Mouse (Mus musculus) G1E-ER4 (cell line): ENCODE results near the gene Wdr86. TPM values are rescaled to one million over a fixed set of nuclear protein-coding genes. Genes with fewer than 3 reads are reported as not detected.

Experiments
- GATA1 ChIP-seq: IDR thresholded peaks from one replicate; pipeline ENCODE4 v1.8.0; 2012; ENCODE audit warnings: low read length, inconsistent platforms
- polyA plus RNA-seq: library from polyadenylated mRNA; stranded (reverse); fragments of >175 nt; gene quantifications from 2 replicates; pipeline ENCODE4 v1.2.3, GENCODE M21; 2012

Gene Wdr86
- polyA plus RNA-seq, 1 experiment = not detected

- no peak for TF ChIP-seq GATA1
These were observed 10.8 kb upstream of the Wdr86 start for GRCm38 (mm10) chr5:24741172-24741885.

GRCm38 (mm10) chr5:24739141-24739753, 8.7 kb upstream of the Wdr86 start:
- TF ChIP-seq GATA1 = no peak

- TF ChIP-seq GATA1 = no peak
These were observed 8.0 kb upstream of the Wdr86 start for GRCm38 (mm10) chr5:24738517-24738916.

- no peak for TF ChIP-seq GATA1
These were observed 7.1 kb upstream of the Wdr86 start for GRCm38 (mm10) chr5:24737595-24737994.

GRCm38 (mm10) chr5:24733771-24734426, 3.4 kb upstream of the Wdr86 start:
- no peak for TF ChIP-seq GATA1

- TF ChIP-seq GATA1 = no peak
These were observed 2.6 kb upstream of the Wdr86 start for GRCm38 (mm10) chr5:24733134-24733533.

GRCm38 (mm10) chr5:24730986-24731385, 459 bp upstream of the Wdr86 start:
- no peak for TF ChIP-seq GATA1

GRCm38 (mm10) chr5:24729797-24730487, 585 bp downstream of the Wdr86 start:
- no peak for TF ChIP-seq GATA1

GRCm38 (mm10) chr5:24726901-24727836, 3.4 kb downstream of the Wdr86 start:
- TF ChIP-seq GATA1 = no peak

- no peak for TF ChIP-seq GATA1
These were observed 4.6 kb downstream of the Wdr86 start for GRCm38 (mm10) chr5:24725897-24726296.

- no peak for TF ChIP-seq GATA1
These were observed 5.7 kb downstream of the Wdr86 start for GRCm38 (mm10) chr5:24724805-24725204.

GRCm38 (mm10) chr5:24724270-24724634, 6.3 kb downstream of the Wdr86 start:
- TF ChIP-seq GATA1 = no peak

GRCm38 (mm10) chr5:24723527-24724269, 6.8 kb downstream of the Wdr86 start:
- TF ChIP-seq GATA1 = no peak

GRCm38 (mm10) chr5:24719852-24720251, 10.7 kb downstream of the Wdr86 start:
- TF ChIP-seq GATA1 = no peak
